Mouse (Mus musculus) brain, embryonic 14.5 days (tissue): ENCODE measurements around the gene Mgst3.

ENCODE experiments used
- CTCF ChIP-seq: fragments of 200-500 bp; IDR thresholded peaks from 2 replicates; pipeline ENCODE4 v1.5.1; 2012; ENCODE audit warnings: inconsistent platforms, mild to moderate bottlenecking, moderate library complexity, borderline replicate concordance; ENCODE audit not compliant: insufficient read depth, insufficient read length; ENCODE audit errors: extremely low read depth
- POLR2A ChIP-seq: fragments of 200-500 bp; IDR thresholded peaks from 2 replicates; pipeline ENCODE4 v1.6.1; 2012; ENCODE audit warnings: mild to moderate bottlenecking, inconsistent platforms, borderline replicate concordance; ENCODE audit not compliant: poor library complexity, insufficient read depth, insufficient read length, severe bottlenecking; ENCODE audit errors: extremely low read depth

- TF ChIP-seq CTCF, result no peak
- TF ChIP-seq POLR2A, result no peak
Observed at GRCm38 (mm10) chr1:167331106-167331505, 62.5 kb downstream of the Mgst3 start.
